ENCODE assay signal across 7 mouse cellular contexts in genomic region chr3:89226900-89227299, GRCm38 (mm10). TPM values are rescaled to one million over a fixed set of nuclear protein-coding genes. Genes with fewer than 3 reads are reported as not detected.
DNase-seq lines count a peak whose midpoint lies in the region; ATAC-seq and TF ChIP-seq lines count a peak whose summit lies in the region.

Gene Mtx1 (minus strand): TSS chr3:89227088.

- 3% methylated on average over 21 of the region's 21 CpGs for WGBS in limb, embryonic 13.5 days
- WGBS in small intestine, adult 2 months, result 15% methylated on average over 21 of the region's 21 CpGs

- TF ChIP-seq POLR2A in small intestine, adult 2 months (IDR thresholded peaks at IDR 0.05; ENCODE audit: low read depth, low read length), result no peak

- H3K4me2 ChIP-seq in limb, embryonic 13.5 days (replicated peaks), result peak within 1 kb of the TSS; percentile 85

- H3K36me3 ChIP-seq in limb, embryonic 13.5 days, result peaks cover 32% of the 10 kb centered on the region
- H3K36me3 ChIP-seq in small intestine, adult 2 months (ENCODE audit: control insufficient read depth, insufficient read depth, low read length), result no peaks in the 10 kb centered on the region

- H3K4me1 ChIP-seq in limb, embryonic 13.5 days, result peaks cover 41% of the 10 kb centered on the region
- H3K4me1 ChIP-seq in small intestine, adult 2 months (ENCODE audit: control insufficient read depth, insufficient read depth, insufficient read length, low read length), result peaks cover 6% of the 10 kb centered on the region

- peak within 1 kb of the TSS; percentile 88 for H3K27ac ChIP-seq in limb, embryonic 13.5 days
- H3K27ac ChIP-seq in small intestine, adult 2 months (ENCODE audit: insufficient read depth, low read depth, low read length), result peak within 1 kb of the TSS; percentile 31

- H3K9me3 ChIP-seq in limb, embryonic 13.5 days, result no peaks in the 10 kb centered on the region

- ATAC-seq in erythroid progenitor cell, adult 5-6 weeks (replicated peaks; ENCODE audit: low FRiP score, poor library complexity, severe bottlenecking), result no peak
- no peak; the same call in 1 of the 2 replicates for ATAC-seq in limb, embryonic 13.5 days (ENCODE audit: low FRiP score, low read depth)

- H3K9ac ChIP-seq in limb, embryonic 13.5 days, result peak within 1 kb of the TSS; percentile 64

- no peak for TF ChIP-seq CTCF in small intestine, adult 2 months (IDR thresholded peaks at IDR 0.05; ENCODE audit: extremely low read depth, insufficient read length, insufficient replicate concordance, low read depth, low read length)

- DNase-seq in urinary bladder, adult 2 months (ENCODE audit: low spot score), result no peak
- no peak for DNase-seq in urinary bladder, postnatal 25 days (ENCODE audit: low spot score)
- DNase-seq in heart, postnatal 36 days, result no peak
- DNase-seq in spleen, adult 18-20 months, result no peak

- intact Hi-C loops in heart, postnatal 36 days (cut with DNase I), result no loop called here

- peak within 1 kb of the TSS; percentile 46 for H3K4me3 ChIP-seq in limb, embryonic 13.5 days
- H3K4me3 ChIP-seq in small intestine, adult 2 months (ENCODE audit: low read depth, low read length), result peak within 1 kb of the TSS; percentile 63

- peaks cover 23% of the 10 kb centered on the region for H3K27me3 ChIP-seq in limb, embryonic 13.5 days
- H3K27me3 ChIP-seq in small intestine, adult 2 months (ENCODE audit: control insufficient read depth, insufficient read depth, low read length), result peaks cover 18% of the 10 kb centered on the region

RNA-seq across cellular contexts. Expression of gene Mtx1, which starts in this region (rescaled TPM):
- polyA plus RNA-seq in urinary bladder, adult 2 months (2012; rRNA removed), result 112 and 131 TPM in 2 replicates
- total RNA-seq in erythroid progenitor cell, adult 5-6 weeks (2015; ENCODE audit: low replicate concordance), result 8.6 and 21.0 TPM in 2 replicates
- total RNA-seq in erythroid progenitor cell, adult 5-6 weeks (2017; ENCODE audit: low replicate concordance), result 14.5 and 15.8 TPM in 2 replicates
- 10 to 100 TPM; 58.0 to 60.0 TPM for total RNA-seq in heart, postnatal 36 days (2021)
- 202 and 205 TPM in 2 replicates for polyA plus RNA-seq in limb, embryonic 13.5 days (2015; fragmentation: Nextera tagmentation; extraction: Ambion mirVana)
- 92.5 and 181 TPM in 2 replicates for polyA plus RNA-seq in small intestine, adult 2 months (2012; rRNA removed)
